Mouse (Mus musculus): ENCODE data around the gene Med1. TPM values are rescaled to one million over a fixed set of nuclear protein-coding genes. Genes with fewer than 3 reads are reported as not detected.
A peak's percentile ranks its signal among the peaks of the same experiment; 100 is the strongest.
"Not testable (repeated sequence)": the region's sequence is repeated elsewhere in the genome, so short reads cannot be mapped to it uniquely, and the experiment has no call there.

Gene Med1
- 46.4 and 53.3 TPM in 2 replicates for polyA plus RNA-seq (2015; fragmentation: Nextera tagmentation; extraction: Ambion mirVana)

DNA sequence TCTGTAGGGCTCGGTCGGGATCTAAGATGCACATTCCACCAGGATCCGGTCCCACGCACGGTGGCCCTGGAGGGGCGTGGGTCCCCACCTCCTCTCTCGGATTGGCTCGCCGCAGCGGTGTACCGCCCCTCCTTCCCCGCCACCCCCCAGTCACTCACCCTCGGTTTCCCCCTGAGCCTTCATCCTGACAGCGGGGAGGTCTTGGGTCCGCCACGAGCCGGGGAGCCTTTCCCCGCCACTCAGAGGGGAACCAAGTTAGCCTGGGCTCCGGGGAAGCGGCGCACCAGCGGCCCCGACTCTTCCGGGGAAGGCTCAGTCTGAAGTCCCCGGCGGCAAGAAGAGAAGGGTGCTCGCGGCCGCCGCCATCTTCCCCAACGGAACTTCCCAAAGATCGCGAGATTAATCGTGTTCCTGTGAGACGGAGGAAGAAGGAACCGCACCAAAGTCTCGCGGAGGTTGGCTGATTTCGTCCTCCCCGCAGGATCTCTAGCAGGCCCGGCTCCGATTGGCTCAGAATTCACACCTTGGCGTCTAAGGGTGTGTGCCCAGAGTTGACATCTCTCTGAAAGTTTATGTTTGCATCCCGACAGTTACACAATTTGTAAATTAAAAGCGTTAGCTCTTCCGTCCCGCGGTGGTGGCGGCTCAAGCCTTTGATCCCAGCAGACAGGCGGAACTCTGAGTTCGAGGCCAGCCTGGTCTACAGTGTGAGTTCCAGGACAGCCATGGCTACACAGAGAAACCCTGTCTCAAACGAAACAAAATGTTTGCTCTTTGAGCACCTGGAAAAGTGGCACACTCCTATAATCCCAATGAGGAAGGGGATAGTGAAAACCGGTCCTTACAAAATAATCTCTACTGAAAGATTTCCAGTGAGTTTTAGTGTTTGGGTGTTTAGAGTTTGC, at the start of gene Med1:
Med1 (minus strand) TSS at position 393 of the 905 bp plus-strand sequence.
- peak within 1 kb of the TSS; percentile 83 for H3K4me2 ChIP-seq (ENCODE audit: low read depth, low read length)
- H3K27me3 ChIP-seq (ENCODE audit: control insufficient read depth, insufficient read depth, low read length), result no peaks in the 10 kb centered on the region
- under 1% methylated on average over 53 of the region's 53 CpGs for WGBS
- peak within 1 kb of the TSS; percentile 95 for H3K9ac ChIP-seq (ENCODE audit: low read length)
- peak; percentile 96 for ATAC-seq (ENCODE audit: insufficient read depth, low FRiP score)
- peaks cover 9% of the 10 kb centered on the region for H3K4me1 ChIP-seq (ENCODE audit: control insufficient read depth, insufficient read depth, low read length)
- H3K4me3 ChIP-seq (replicated peaks; ENCODE audit: low read length), result peak within 1 kb of the TSS; percentile 97
- peak within 1 kb of the TSS; percentile 95 for H3K27ac ChIP-seq (ENCODE audit: low read length)
- H3K9me3 ChIP-seq (replicated peaks; ENCODE audit: control insufficient read depth, low read length), result no peaks in the 10 kb centered on the region
- H3K36me3 ChIP-seq (ENCODE audit: control insufficient read depth, insufficient read depth, low read length), result peaks cover 4% of the 10 kb centered on the region; the same call in 1 of the 2 replicates

DNA sequence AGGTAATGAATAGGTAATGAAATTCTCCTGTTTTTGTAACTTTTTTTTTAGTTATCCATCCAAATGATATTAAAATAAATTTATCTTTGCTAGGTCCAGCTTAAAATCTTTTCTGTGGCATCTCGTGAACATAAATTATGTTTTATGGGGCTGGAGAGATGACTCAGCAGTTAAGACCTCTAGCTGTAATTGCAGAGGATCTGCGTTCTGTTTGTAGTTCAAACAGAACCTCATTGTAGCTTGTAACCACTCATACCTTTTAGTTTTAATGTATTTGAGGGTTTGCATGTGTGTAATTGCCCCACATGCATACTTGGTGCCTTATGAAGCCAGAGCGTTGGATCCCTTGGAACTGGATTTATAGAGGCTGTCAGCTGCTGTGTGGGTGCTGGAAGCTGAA, 45.9 kb upstream of the Med1 start:
- Histone ChIP-seq H3K36me3 (ENCODE audit: control insufficient read depth, insufficient read depth, low read length) (peaks cover 31% of the 10 kb centered on the region), H3K27me3 (ENCODE audit: control insufficient read depth, insufficient read depth, low read length) (no peaks in the 10 kb centered on the region), H3K9me3 (replicated peaks; ENCODE audit: control insufficient read depth, low read length) (no peaks in the 10 kb centered on the region), H3K4me3 (replicated peaks; ENCODE audit: low read length) (no peak overlapping the region), H3K4me1 (ENCODE audit: control insufficient read depth, insufficient read depth, low read length) (no peaks in the 10 kb centered on the region), H3K4me2 (ENCODE audit: low read depth, low read length) (no peak overlapping the region), H3K9ac (ENCODE audit: low read length) (no peak overlapping the region), H3K27ac (ENCODE audit: low read length) (no peak overlapping the region)
- ATAC-seq (ENCODE audit: insufficient read depth, low FRiP score), result no peak
- 78% methylated on average over 3 of the region's 3 CpGs for WGBS

DNA sequence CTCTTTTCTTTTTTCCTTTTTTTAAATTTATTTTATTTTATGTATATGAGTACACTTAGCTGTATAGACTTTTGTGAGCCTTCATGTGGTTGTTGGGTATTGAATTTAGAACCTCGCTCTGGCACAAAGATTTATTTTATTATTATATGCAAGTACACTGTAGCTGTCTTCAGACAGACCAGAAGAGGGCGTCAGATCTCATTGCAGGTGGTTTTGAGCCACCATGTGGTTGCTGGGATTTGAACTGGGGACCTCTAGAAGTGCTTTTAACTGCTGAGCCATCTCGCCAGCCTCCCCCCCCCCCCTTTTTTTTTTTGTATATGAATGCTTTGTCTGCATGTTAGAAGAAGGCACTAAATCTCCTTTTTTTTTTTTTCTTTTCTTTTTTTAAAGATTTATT, 45.3 kb upstream of the Med1 start:
- no peak overlapping the region for H3K27ac ChIP-seq (ENCODE audit: low read length)
- 70% methylated on average over 3 of the region's 3 CpGs for WGBS

DNA sequence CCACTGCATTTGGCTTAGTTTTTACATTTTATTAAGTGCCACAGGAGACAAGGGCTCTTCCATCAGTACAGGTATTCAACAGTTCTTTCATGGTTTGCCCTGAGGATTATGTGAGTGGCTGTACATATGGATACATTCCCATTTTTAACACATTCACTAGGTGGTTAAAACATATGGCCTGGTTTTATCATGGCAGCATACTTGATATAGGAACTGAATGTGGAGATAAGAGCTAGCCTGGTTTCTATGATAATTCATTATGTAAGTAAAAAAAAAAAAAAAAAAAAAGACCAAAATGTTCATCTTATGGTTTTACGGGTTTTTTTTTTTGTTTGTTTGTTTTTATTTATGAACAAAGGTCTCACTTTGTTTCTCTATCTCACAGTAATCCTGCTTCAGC, 33.3 kb upstream of the Med1 start:
- no peak for ATAC-seq (ENCODE audit: insufficient read depth, low FRiP score)
- Histone ChIP-seq H3K4me1 (ENCODE audit: control insufficient read depth, insufficient read depth, low read length) (no peaks in the 10 kb centered on the region), H3K36me3 (ENCODE audit: control insufficient read depth, insufficient read depth, low read length) (peaks cover 22% of the 10 kb centered on the region), H3K4me3 (replicated peaks; ENCODE audit: low read length) (no peak overlapping the region), H3K9me3 (replicated peaks; ENCODE audit: control insufficient read depth, low read length) (no peaks in the 10 kb centered on the region), H3K27me3 (ENCODE audit: control insufficient read depth, insufficient read depth, low read length) (no peaks in the 10 kb centered on the region), H3K27ac (ENCODE audit: low read length) (no peak overlapping the region), H3K4me2 (ENCODE audit: low read depth, low read length) (no peak overlapping the region), H3K9ac (ENCODE audit: low read length) (no peak overlapping the region)
- WGBS, result 89% methylated on average over 1 of the region's 1 CpGs

More for the DNA sequence above, 45.3 kb upstream of the Med1 start:
- ATAC-seq (ENCODE audit: insufficient read depth, low FRiP score), result no peak
- Histone ChIP-seq H3K9ac (ENCODE audit: low read length) (no peak overlapping the region), H3K4me2 (ENCODE audit: low read depth, low read length) (no peak overlapping the region), H3K9me3 (replicated peaks; ENCODE audit: control insufficient read depth, low read length) (no peaks in the 10 kb centered on the region), H3K36me3 (ENCODE audit: control insufficient read depth, insufficient read depth, low read length) (peaks cover 31% of the 10 kb centered on the region), H3K27me3 (ENCODE audit: control insufficient read depth, insufficient read depth, low read length) (no peaks in the 10 kb centered on the region), H3K4me1 (ENCODE audit: control insufficient read depth, insufficient read depth, low read length) (no peaks in the 10 kb centered on the region), H3K4me3 (replicated peaks; ENCODE audit: low read length) (no peak overlapping the region)

DNA sequence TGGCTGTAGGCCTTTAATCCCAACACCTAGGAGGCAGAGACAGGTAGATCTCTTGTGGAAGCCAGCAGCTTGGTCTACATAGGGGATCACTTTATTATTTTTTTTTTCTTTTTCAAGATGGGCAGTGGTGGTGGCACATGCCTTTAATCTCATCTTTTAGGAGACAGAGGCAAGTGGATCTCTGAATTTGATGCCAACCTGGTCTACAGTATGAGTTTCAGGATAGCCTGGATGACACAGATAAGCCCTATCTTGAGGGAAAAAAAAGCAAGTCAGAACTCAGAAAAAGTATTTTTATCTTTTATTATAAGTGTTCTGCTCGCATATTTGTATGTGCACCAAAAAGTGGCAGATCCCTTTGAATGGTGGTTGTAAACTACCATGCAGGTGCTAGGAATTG, 20.2 kb upstream of the Med1 start:
- no peak for ATAC-seq (ENCODE audit: insufficient read depth, low FRiP score)
- Histone ChIP-seq H3K9me3 (replicated peaks; ENCODE audit: control insufficient read depth, low read length) (no peaks in the 10 kb centered on the region), H3K27ac (ENCODE audit: low read length) (no peak overlapping the region), H3K4me3 (replicated peaks; ENCODE audit: low read length) (no peak overlapping the region), H3K9ac (ENCODE audit: low read length) (no peak overlapping the region), H3K4me1 (ENCODE audit: control insufficient read depth, insufficient read depth, low read length) (no peaks in the 10 kb centered on the region), H3K27me3 (ENCODE audit: control insufficient read depth, insufficient read depth, low read length) (no peaks in the 10 kb centered on the region), H3K4me2 (ENCODE audit: low read depth, low read length) (no peak overlapping the region), H3K36me3 (ENCODE audit: control insufficient read depth, insufficient read depth, low read length) (peaks cover 3% of the 10 kb centered on the region)
- 81% methylated on average over 1 of the region's 1 CpGs for WGBS

DNA sequence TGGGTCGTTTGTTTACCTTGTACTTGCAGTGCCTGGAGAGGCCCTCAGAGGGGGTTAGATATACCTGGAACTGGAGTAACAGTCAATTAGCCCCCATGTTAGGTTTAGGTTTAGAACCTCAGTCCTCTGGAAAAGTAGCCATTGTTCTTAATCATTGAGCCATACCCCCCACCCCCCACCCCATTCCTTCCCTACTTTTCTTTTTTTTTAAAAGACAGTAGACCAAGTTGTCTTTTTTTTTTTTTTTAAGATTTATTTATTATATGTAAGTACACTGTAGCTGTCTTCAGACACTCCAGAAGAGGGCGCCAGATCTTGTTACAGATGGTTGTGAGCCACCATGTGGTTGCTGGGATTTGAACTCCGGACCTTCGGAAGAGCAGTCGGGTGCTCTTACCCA, 16.6 kb upstream of the Med1 start:
- not testable (repeated sequence) for ATAC-seq (ENCODE audit: insufficient read depth, low FRiP score)

DNA sequence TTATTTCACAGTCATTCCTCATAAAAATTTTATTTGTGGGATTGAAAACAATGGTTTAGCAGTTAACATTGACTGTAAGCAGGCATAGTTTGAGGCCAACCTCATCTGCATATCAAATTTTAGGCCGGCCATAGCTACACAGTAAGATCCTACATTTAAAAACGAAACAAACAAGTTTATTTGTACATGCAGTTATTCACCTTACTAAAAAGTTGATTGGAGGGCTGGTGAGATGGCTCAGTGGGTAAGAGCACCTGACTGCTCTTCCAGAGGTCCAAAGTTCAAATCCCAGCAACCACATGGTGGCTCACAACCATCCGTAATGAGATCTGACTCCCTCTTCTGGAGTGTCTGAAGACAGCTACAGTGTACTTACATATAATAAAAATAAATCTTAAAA, 13.2 kb upstream of the Med1 start:
- H3K4me1 ChIP-seq (ENCODE audit: control insufficient read depth, insufficient read depth, low read length), result peaks cover 11% of the 10 kb centered on the region
- H3K9ac ChIP-seq (ENCODE audit: low read length); H3K36me3 ChIP-seq (ENCODE audit: control insufficient read depth, insufficient read depth, low read length); ATAC-seq (ENCODE audit: insufficient read depth, low FRiP score); H3K9me3 ChIP-seq (replicated peaks; ENCODE audit: control insufficient read depth, low read length); H3K27me3 ChIP-seq (ENCODE audit: control insufficient read depth, insufficient read depth, low read length); H3K27ac ChIP-seq (ENCODE audit: low read length): not testable (repeated sequence)
- peak overlapping the region; percentile 46 for H3K4me2 ChIP-seq (ENCODE audit: low read depth, low read length)
- WGBS, result 68% methylated on average over 3 of the region's 3 CpGs
- H3K4me3 ChIP-seq (replicated peaks; ENCODE audit: low read length), result peak overlapping the region; percentile 2; the same call in 1 of the 2 replicates

More for the DNA sequence above, 16.6 kb upstream of the Med1 start:
- not testable (repeated sequence) for H3K9me3 ChIP-seq (replicated peaks; ENCODE audit: control insufficient read depth, low read length); H3K9ac ChIP-seq (ENCODE audit: low read length); H3K27me3 ChIP-seq (ENCODE audit: control insufficient read depth, insufficient read depth, low read length); H3K4me1 ChIP-seq (ENCODE audit: control insufficient read depth, insufficient read depth, low read length); H3K36me3 ChIP-seq (ENCODE audit: control insufficient read depth, insufficient read depth, low read length); H3K4me3 ChIP-seq (replicated peaks; ENCODE audit: low read length); H3K4me2 ChIP-seq (ENCODE audit: low read depth, low read length); H3K27ac ChIP-seq (ENCODE audit: low read length)
- WGBS, result 86% methylated on average over 4 of the region's 5 CpGs

DNA sequence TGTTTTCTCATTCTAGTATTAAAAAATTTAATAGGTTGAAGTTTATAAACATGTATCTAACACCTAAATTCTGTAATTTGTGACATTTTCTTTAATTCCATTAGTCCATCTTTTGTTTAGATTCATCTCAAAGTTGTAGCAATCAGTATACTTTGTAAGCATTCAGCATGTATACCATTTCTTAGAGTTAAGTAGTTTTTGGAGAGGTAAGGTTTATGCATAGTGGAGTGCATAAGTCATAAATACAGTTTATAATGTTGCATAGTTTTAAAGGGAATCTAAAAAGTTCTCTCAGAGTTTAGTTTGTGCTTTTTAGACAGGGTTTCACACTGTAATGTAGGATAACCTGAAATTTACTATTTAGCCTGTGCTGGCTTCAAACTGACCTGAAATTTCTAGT, 12.4 kb upstream of the Med1 start:
- no peaks in the 10 kb centered on the region for H3K27me3 ChIP-seq (ENCODE audit: control insufficient read depth, insufficient read depth, low read length)
- peaks cover 5% of the 10 kb centered on the region; the same call in 1 of the 2 replicates for H3K36me3 ChIP-seq (ENCODE audit: control insufficient read depth, insufficient read depth, low read length)
- H3K4me1 ChIP-seq (ENCODE audit: control insufficient read depth, insufficient read depth, low read length), result peaks cover 11% of the 10 kb centered on the region
- no peak overlapping the region for H3K9ac ChIP-seq (ENCODE audit: low read length)
- H3K4me2 ChIP-seq (ENCODE audit: low read depth, low read length), result peak overlapping the region; percentile 46
- no peak for ATAC-seq (ENCODE audit: insufficient read depth, low FRiP score)
- H3K4me3 ChIP-seq (replicated peaks; ENCODE audit: low read length), result no peak overlapping the region
- no peak overlapping the region for H3K27ac ChIP-seq (ENCODE audit: low read length)
- no peaks in the 10 kb centered on the region for H3K9me3 ChIP-seq (replicated peaks; ENCODE audit: control insufficient read depth, low read length)

DNA sequence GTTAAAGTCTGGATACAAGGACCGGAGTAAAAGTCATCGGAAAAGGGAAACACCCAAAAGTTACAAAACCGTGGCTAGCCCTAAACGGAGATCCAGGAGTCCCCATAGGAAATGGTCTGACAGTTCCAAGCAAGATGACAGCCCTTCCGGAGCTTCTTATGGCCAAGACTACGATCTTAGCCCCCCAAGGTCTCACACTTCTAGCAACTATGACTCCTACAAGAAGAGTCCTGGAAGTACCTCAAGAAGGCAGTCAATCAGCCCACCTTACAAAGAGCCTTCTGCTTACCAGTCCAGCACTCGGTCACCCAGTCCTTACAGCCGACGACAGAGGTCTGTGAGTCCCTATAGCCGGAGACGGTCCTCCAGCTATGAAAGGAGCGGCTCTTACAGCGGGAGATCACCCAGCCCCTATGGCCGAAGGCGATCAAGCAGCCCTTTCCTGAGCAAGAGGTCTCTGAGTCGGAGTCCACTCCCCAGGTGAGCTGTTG, 10.9 kb upstream of the Med1 start:
- WGBS, result under 1% methylated on average over 16 of the region's 16 CpGs

More for the DNA sequence above, 10.9 kb upstream of the Med1 start:
- peak overlapping the region; percentile 85 for H3K4me2 ChIP-seq (ENCODE audit: low read depth, low read length)
- no peaks in the 10 kb centered on the region for H3K27me3 ChIP-seq (ENCODE audit: control insufficient read depth, insufficient read depth, low read length)
- peak overlapping the region; percentile 85 for H3K4me3 ChIP-seq (replicated peaks; ENCODE audit: low read length)
- H3K9ac ChIP-seq (ENCODE audit: low read length), result peak overlapping the region; percentile 99
- peaks cover 11% of the 10 kb centered on the region for H3K4me1 ChIP-seq (ENCODE audit: control insufficient read depth, insufficient read depth, low read length)
- no peak for ATAC-seq (ENCODE audit: insufficient read depth, low FRiP score)
- no peaks in the 10 kb centered on the region for H3K9me3 ChIP-seq (replicated peaks; ENCODE audit: control insufficient read depth, low read length)
- peak overlapping the region; percentile 100; the same call in 1 of the 2 replicates for H3K27ac ChIP-seq (ENCODE audit: low read length)
- H3K36me3 ChIP-seq (ENCODE audit: control insufficient read depth, insufficient read depth, low read length), result 0 out of 2 replicates have a peak, but pooled peaks cover 3% of the 10 kb centered on the region
